Mouse (Mus musculus) midbrain, embryonic 15.5 days (tissue): ENCODE results near the gene Trpm1. TPM values are rescaled to one million over a fixed set of nuclear protein-coding genes. Genes with fewer than 3 reads are reported as not detected.

Source experiments
- ATAC-seq: fragments of 200-750 bp; cut with Nextera tagmentation; replicated peaks from 2 replicates; pipeline ENCODE4 v1.8.0; 2017; ENCODE audit warnings: moderate TSS enrichment
- H3K27ac ChIP-seq: fragments of 300-500 bp; sonication (generic); 2 replicates; pipeline ENCODE4 v1.5.1; 2015; ENCODE audit warnings: mild to moderate bottlenecking, inconsistent platforms
- H3K27me3 ChIP-seq: fragments of 300-500 bp; sonication (generic); replicated peaks from 2 replicates; pipeline ENCODE4 v1.6.1; 2015; ENCODE audit warnings: inconsistent platforms
- H3K36me3 ChIP-seq: fragments of 300-500 bp; sonication (generic); replicated peaks from 2 replicates; pipeline ENCODE4 v1.6.1; 2015; ENCODE audit warnings: inconsistent platforms
- H3K4me1 ChIP-seq: fragments of 300-500 bp; sonication (generic); 2 replicates; pipeline ENCODE4 v1.6.1; 2015; ENCODE audit warnings: inconsistent platforms
- H3K4me2 ChIP-seq: fragments of 300-500 bp; sonication (generic); 2 replicates; pipeline ENCODE4 v1.6.1; 2015; ENCODE audit warnings: inconsistent platforms, mild to moderate bottlenecking, moderate library complexity
- H3K4me3 ChIP-seq: fragments of 300-500 bp; sonication (generic); 2 replicates; pipeline ENCODE4 v1.5.1; 2015; ENCODE audit warnings: mild to moderate bottlenecking, inconsistent platforms
- H3K9ac ChIP-seq: fragments of 300-500 bp; sonication (generic); 2 replicates; pipeline ENCODE4 v1.6.1; 2015; ENCODE audit warnings: mild to moderate bottlenecking, inconsistent platforms
- H3K9me3 ChIP-seq: fragments of 300-500 bp; sonication (generic); 2 replicates; pipeline ENCODE4 v1.6.1; 2016; ENCODE audit warnings: inconsistent platforms
- WGBS: fragments of 180-500 bp; shearing (Covaris S2); methylation state at CpG from one replicate; pipeline ENCODE4 v1.1.7; 2015; ENCODE audit warnings: mixed read lengths; 5-methylcytosine and 5-hydroxymethylcytosine counted together
- polyA plus RNA-seq: library from polyadenylated mRNA; unstranded; fragments of >200 nt; fragmentation: Nextera tagmentation; extraction: Ambion mirVana; gene quantifications from 2 replicates; pipeline ENCODE4 v1.2.1, GENCODE M21; 2015

Gene Trpm1
- polyA plus RNA-seq, 1 experiment from 2014 or later: 0.26 TPM

GRCm38 (mm10) chr7:64279548-64279947 is 125.9 kb downstream of the Trpm1 start:
- H3K27ac ChIP-seq: no peak overlapping the region
- 87% methylated on average over 3 of the region's 3 CpGs for WGBS
- H3K9me3 ChIP-seq: no peaks in the 10 kb centered on the region
- H3K4me1 ChIP-seq: no peaks in the 10 kb centered on the region
- H3K4me3 ChIP-seq: no peak overlapping the region
- ATAC-seq: no peak
- no peaks in the 10 kb centered on the region for H3K27me3 ChIP-seq
- no peak overlapping the region for H3K4me2 ChIP-seq
- no peaks in the 10 kb centered on the region for H3K36me3 ChIP-seq
- no peak overlapping the region for H3K9ac ChIP-seq

GRCm38 (mm10) chr7:64286566-64286965 is 132.9 kb downstream of the Trpm1 start:
- H3K9ac ChIP-seq: no peak overlapping the region

GRCm38 (mm10) chr7:64287414-64288091 is 133.9 kb downstream of the Trpm1 start, which contains the start of gene Mtmr10:
Gene Mtmr10 (plus strand): TSS chr7:64287653.
- Histone ChIP-seq H3K9me3 (no peaks in the 10 kb centered on the region), H3K36me3 (no peaks in the 10 kb centered on the region), H3K4me2 (peak within 1 kb of the TSS; percentile 50), H3K4me3 (peak within 1 kb of the TSS; percentile 72), H3K27ac (peak within 1 kb of the TSS; percentile 79), H3K9ac (peak within 1 kb of the TSS; percentile 72), H3K4me1 (peaks cover 11% of the 10 kb centered on the region), H3K27me3 (no peaks in the 10 kb centered on the region)
- WGBS: under 1% methylated on average over 77 of the region's 77 CpGs
- ATAC-seq: peak; percentile 99

More at GRCm38 (mm10) chr7:64286566-64286965, 132.9 kb downstream of the Trpm1 start:
- Histone ChIP-seq H3K4me1 (peaks cover 11% of the 10 kb centered on the region), H3K9me3 (no peaks in the 10 kb centered on the region), H3K27ac (no peak overlapping the region), H3K36me3 (no peaks in the 10 kb centered on the region), H3K4me3 (peak overlapping the region; percentile 72), H3K4me2 (peak overlapping the region; percentile 50), H3K27me3 (no peaks in the 10 kb centered on the region)
- ATAC-seq: peak; percentile 31

- Histone ChIP-seq H3K9ac (no peak overlapping the region), H3K36me3 (no peaks in the 10 kb centered on the region), H3K4me2 (no peak overlapping the region), H3K27ac (no peak overlapping the region), H3K9me3 (no peaks in the 10 kb centered on the region), H3K4me1 (peaks cover 11% of the 10 kb centered on the region), H3K4me3 (no peak overlapping the region), H3K27me3 (no peaks in the 10 kb centered on the region)
- 95% methylated on average over 7 of the region's 7 CpGs for WGBS
- ATAC-seq: no peak
These were observed 135.8 kb downstream of the Trpm1 start for GRCm38 (mm10) chr7:64289416-64289815.

GRCm38 (mm10) chr7:64290431-64290830 is 136.8 kb downstream of the Trpm1 start:
- Histone ChIP-seq H3K36me3 (no peaks in the 10 kb centered on the region), H3K4me2 (no peak overlapping the region), H3K9me3 (no peaks in the 10 kb centered on the region), H3K4me1 (peaks cover 11% of the 10 kb centered on the region), H3K4me3 (no peak overlapping the region), H3K9ac (no peak overlapping the region), H3K27me3 (no peaks in the 10 kb centered on the region), H3K27ac (no peak overlapping the region)
- 93% methylated on average over 6 of the region's 6 CpGs for WGBS
- ATAC-seq: no peak

- no peaks in the 10 kb centered on the region for H3K36me3 ChIP-seq
- no peaks in the 10 kb centered on the region for H3K9me3 ChIP-seq
- H3K4me1 ChIP-seq: peaks cover 8% of the 10 kb centered on the region
- 94% methylated on average over 10 of the region's 10 CpGs for WGBS
- H3K4me3 ChIP-seq: no peak overlapping the region
- no peaks in the 10 kb centered on the region for H3K27me3 ChIP-seq
- no peak overlapping the region for H3K27ac ChIP-seq
- H3K4me2 ChIP-seq: no peak overlapping the region
- no peak for ATAC-seq
- H3K9ac ChIP-seq: no peak overlapping the region
These were observed 138.1 kb downstream of the Trpm1 start for GRCm38 (mm10) chr7:64291722-64292121.

GRCm38 (mm10) chr7:64296286-64297010 is 142.8 kb downstream of the Trpm1 start:
- Histone ChIP-seq H3K27me3 (no peaks in the 10 kb centered on the region), H3K4me3 (no peak overlapping the region), H3K9me3 (no peaks in the 10 kb centered on the region), H3K4me1 (no peaks in the 10 kb centered on the region; the same call in 1 of the 2 replicates), H3K4me2 (no peak overlapping the region), H3K9ac (no peak overlapping the region), H3K36me3 (peaks cover 2% of the 10 kb centered on the region; the same call in 1 of the 2 replicates), H3K27ac (no peak overlapping the region)
- ATAC-seq: no peak
- 36% methylated on average over 5 of the region's 5 CpGs for WGBS

- Histone ChIP-seq H3K27ac (no peak overlapping the region), H3K4me1 (no peaks in the 10 kb centered on the region), H3K9me3 (no peaks in the 10 kb centered on the region), H3K9ac (no peak overlapping the region), H3K36me3 (no peaks in the 10 kb centered on the region; the same call in 1 of the 2 replicates), H3K4me2 (no peak overlapping the region), H3K4me3 (no peak overlapping the region), H3K27me3 (no peaks in the 10 kb centered on the region)
- no peak for ATAC-seq
- WGBS: 92% methylated on average over 7 of the region's 7 CpGs
These were observed 156.6 kb downstream of the Trpm1 start for GRCm38 (mm10) chr7:64310241-64310640.

GRCm38 (mm10) chr7:64310756-64311155 is 157.1 kb downstream of the Trpm1 start:
- ATAC-seq: no peak

GRCm38 (mm10) chr7:64312811-64313210 is 159.2 kb downstream of the Trpm1 start:
- Histone ChIP-seq H3K9me3 (no peaks in the 10 kb centered on the region), H3K36me3 (peaks cover 9% of the 10 kb centered on the region; the same call in 1 of the 2 replicates), H3K4me3 (no peak overlapping the region), H3K9ac (no peak overlapping the region), H3K4me1 (no peaks in the 10 kb centered on the region), H3K27ac (no peak overlapping the region), H3K4me2 (no peak overlapping the region), H3K27me3 (no peaks in the 10 kb centered on the region)
- WGBS: 94% methylated on average over 7 of the region's 7 CpGs
- no peak for ATAC-seq

More at GRCm38 (mm10) chr7:64310756-64311155, 157.1 kb downstream of the Trpm1 start:
- H3K27ac ChIP-seq: no peak overlapping the region
- 80% methylated on average over 2 of the region's 2 CpGs for WGBS
- H3K9me3 ChIP-seq: no peaks in the 10 kb centered on the region
- H3K27me3 ChIP-seq: no peaks in the 10 kb centered on the region
- no peaks in the 10 kb centered on the region; the same call in 1 of the 2 replicates for H3K36me3 ChIP-seq
- H3K4me3 ChIP-seq: no peak overlapping the region
- H3K4me1 ChIP-seq: no peaks in the 10 kb centered on the region
- H3K4me2 ChIP-seq: no peak overlapping the region
- no peak overlapping the region for H3K9ac ChIP-seq
